Mouse (Mus musculus): ENCODE results near the gene Auts2. TPM values are rescaled to one million over a fixed set of nuclear protein-coding genes. Genes with fewer than 3 reads are reported as not detected.

The Auts2 gene
- polyA plus RNA-seq, 2 experiments, result 38.3 to 50.8 TPM

DNA sequence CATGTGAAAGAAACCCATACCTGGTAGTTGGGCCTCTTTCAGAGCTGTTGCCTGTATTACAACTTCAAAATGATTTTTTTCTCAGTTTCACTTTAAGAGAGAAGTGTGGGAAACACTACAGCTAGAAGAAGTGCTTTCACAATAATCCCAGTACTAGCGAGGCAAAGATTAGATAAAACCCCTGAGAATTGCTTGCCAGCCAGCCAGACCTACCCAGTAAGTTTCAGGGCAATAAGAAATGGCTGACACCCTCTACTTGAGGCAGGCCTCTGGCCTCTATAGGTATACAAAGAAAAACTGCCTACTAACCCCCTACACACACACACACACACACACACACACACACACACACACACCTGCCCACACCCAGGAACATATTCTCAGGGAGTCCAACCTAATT lies 630.2 kb downstream of the Auts2 start:
- H3K27ac ChIP-seq (replicated peaks; ENCODE audit: low read depth, low read length), result no peak overlapping the region
- H3K4me3 ChIP-seq (replicated peaks; ENCODE audit: low read length), result no peak overlapping the region
- no peaks in the 10 kb centered on the region for H3K36me3 ChIP-seq (ENCODE audit: control insufficient read depth, insufficient read depth, low read length)
- H3K4me2 ChIP-seq (replicated peaks; ENCODE audit: low read depth, low read length, severe bottlenecking), result no peak overlapping the region
- H3K27me3 ChIP-seq (ENCODE audit: control insufficient read depth, insufficient read depth, low read length), result no peaks in the 10 kb centered on the region
- 48% methylated on average over 1 of the region's 1 CpGs for WGBS
- no peaks in the 10 kb centered on the region for H3K9me3 ChIP-seq (ENCODE audit: control insufficient read depth, low read length)
- ATAC-seq (ENCODE audit: low FRiP score, low read depth), result no peak
- H3K4me1 ChIP-seq (ENCODE audit: control insufficient read depth, insufficient read depth, low read length), result peaks cover 3% of the 10 kb centered on the region; the same call in 1 of the 2 replicates
- no peak for TF ChIP-seq POLR2A (IDR thresholded peaks at IDR 0.05; ENCODE audit: borderline replicate concordance, extremely low read depth, insufficient read depth, insufficient read length)
- H3K9ac ChIP-seq (ENCODE audit: low read depth, low read length, severe bottlenecking), result no peak overlapping the region
- DNase-seq (ENCODE audit: low spot score), result no peak

DNA sequence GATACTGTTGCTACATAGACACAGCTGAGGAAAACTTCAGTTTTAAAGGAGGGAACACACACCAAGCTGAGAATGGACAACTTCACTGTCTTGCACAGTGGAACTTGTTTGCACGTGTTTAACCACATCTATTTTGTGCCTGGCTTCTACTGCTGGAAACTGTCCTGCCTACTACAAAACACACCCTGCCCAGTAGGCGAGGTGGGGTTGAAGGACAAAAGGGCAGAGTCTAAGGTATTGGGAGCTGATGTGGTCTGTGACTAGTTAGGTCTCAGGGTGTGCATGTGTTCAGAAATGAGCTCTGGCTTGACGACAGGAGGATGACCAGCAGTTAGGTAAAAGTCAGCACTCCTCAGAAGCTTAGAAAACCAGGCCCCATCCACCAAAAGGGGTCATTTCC lies 636.8 kb downstream of the Auts2 start:
- ATAC-seq (ENCODE audit: low FRiP score, low read depth), result no peak
- 83% methylated on average over 3 of the region's 3 CpGs for WGBS
- Histone ChIP-seq H3K9ac (ENCODE audit: low read depth, low read length, severe bottlenecking) (no peak overlapping the region), H3K36me3 (ENCODE audit: control insufficient read depth, insufficient read depth, low read length) (no peaks in the 10 kb centered on the region), H3K27me3 (ENCODE audit: control insufficient read depth, insufficient read depth, low read length) (no peaks in the 10 kb centered on the region), H3K4me3 (replicated peaks; ENCODE audit: low read length) (no peak overlapping the region), H3K27ac (replicated peaks; ENCODE audit: low read depth, low read length) (no peak overlapping the region), H3K4me2 (replicated peaks; ENCODE audit: low read depth, low read length, severe bottlenecking) (no peak overlapping the region), H3K4me1 (ENCODE audit: control insufficient read depth, insufficient read depth, low read length) (0 out of 2 replicates have a peak, but pooled peaks cover 2% of the 10 kb centered on the region), H3K9me3 (ENCODE audit: control insufficient read depth, low read length) (no peaks in the 10 kb centered on the region)
- no peak for DNase-seq (ENCODE audit: low spot score)
- TF ChIP-seq POLR2A (IDR thresholded peaks at IDR 0.05; ENCODE audit: borderline replicate concordance, extremely low read depth, insufficient read depth, insufficient read length), result no peak

DNA sequence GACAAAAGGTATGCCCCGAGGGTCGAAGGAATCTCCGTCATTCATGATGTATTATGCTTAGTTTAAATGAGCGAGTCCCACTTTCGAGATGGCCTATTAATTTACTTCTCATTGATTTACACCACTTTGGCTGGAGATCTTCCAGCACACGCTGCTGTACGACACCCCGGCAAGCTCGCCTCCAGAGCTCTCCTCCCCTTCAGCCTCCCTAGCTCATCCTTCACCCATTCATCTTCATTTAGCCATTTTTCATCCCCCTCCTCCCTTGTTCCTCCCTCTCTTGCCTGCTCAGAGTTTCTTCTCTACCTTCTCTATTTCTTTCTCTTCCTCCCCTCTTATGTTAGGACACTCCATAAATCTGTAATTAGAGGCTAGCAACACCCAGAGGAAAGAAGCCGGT lies 638.7 kb downstream of the Auts2 start:
- 38% methylated on average over 10 of the region's 10 CpGs for WGBS
- Histone ChIP-seq H3K4me1 (ENCODE audit: control insufficient read depth, insufficient read depth, low read length) (0 out of 2 replicates have a peak, but pooled peaks cover 2% of the 10 kb centered on the region), H3K27ac (replicated peaks; ENCODE audit: low read depth, low read length) (no peak overlapping the region), H3K9ac (ENCODE audit: low read depth, low read length, severe bottlenecking) (no peak overlapping the region), H3K36me3 (ENCODE audit: control insufficient read depth, insufficient read depth, low read length) (no peaks in the 10 kb centered on the region), H3K27me3 (ENCODE audit: control insufficient read depth, insufficient read depth, low read length) (no peaks in the 10 kb centered on the region), H3K9me3 (ENCODE audit: control insufficient read depth, low read length) (no peaks in the 10 kb centered on the region), H3K4me3 (replicated peaks; ENCODE audit: low read length) (no peak overlapping the region), H3K4me2 (replicated peaks; ENCODE audit: low read depth, low read length, severe bottlenecking) (no peak overlapping the region)
- DNase-seq (ENCODE audit: low spot score), result no peak
- no peak for TF ChIP-seq POLR2A (IDR thresholded peaks at IDR 0.05; ENCODE audit: borderline replicate concordance, extremely low read depth, insufficient read depth, insufficient read length)
- no peak for ATAC-seq (ENCODE audit: low FRiP score, low read depth)

DNA sequence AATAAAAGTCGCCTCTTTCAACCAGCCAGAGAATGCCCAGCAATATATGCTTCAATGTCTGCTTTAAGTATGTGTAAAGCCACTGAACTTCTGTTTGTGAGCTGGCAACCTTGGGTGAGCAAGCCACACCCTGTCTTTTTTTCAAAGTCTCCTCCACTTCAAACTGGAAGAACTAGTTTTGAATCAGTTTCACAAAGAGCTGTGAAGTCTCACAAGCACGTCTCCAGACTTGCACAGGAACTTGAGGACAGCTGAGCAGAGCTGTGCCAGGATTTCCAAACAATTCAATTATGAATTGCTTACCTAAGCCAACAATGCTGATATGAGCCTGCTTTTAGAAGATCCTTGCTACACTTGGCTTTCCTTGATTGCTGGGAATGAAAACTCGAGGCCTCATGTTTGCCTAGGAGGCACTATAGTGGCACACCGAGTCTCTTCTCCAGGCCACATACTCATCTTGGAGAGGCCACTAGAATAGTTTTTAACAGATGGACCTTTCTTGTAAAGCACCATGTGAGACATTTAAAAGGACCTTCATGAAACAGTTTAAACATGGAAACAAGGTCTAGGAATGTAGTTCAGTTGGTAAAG lies 645.0 kb downstream of the Auts2 start:
- H3K4me1 ChIP-seq (ENCODE audit: control insufficient read depth, insufficient read depth, low read length), result peaks cover 6% of the 10 kb centered on the region; the same call in 1 of the 2 replicates
- H3K27me3 ChIP-seq (ENCODE audit: control insufficient read depth, insufficient read depth, low read length), result no peaks in the 10 kb centered on the region
- no peaks in the 10 kb centered on the region for H3K9me3 ChIP-seq (ENCODE audit: control insufficient read depth, low read length)
- H3K4me3 ChIP-seq (replicated peaks; ENCODE audit: low read length), result no peak overlapping the region
- ATAC-seq (ENCODE audit: low FRiP score, low read depth) (no peak), DNase-seq (ENCODE audit: low spot score) (peak; percentile 38)
- no peak for TF ChIP-seq POLR2A (IDR thresholded peaks at IDR 0.05; ENCODE audit: borderline replicate concordance, extremely low read depth, insufficient read depth, insufficient read length)
- H3K36me3 ChIP-seq (ENCODE audit: control insufficient read depth, insufficient read depth, low read length), result no peaks in the 10 kb centered on the region
- H3K4me2 ChIP-seq (replicated peaks; ENCODE audit: low read depth, low read length, severe bottlenecking), result no peak overlapping the region
- no peak overlapping the region for H3K27ac ChIP-seq (replicated peaks; ENCODE audit: low read depth, low read length)
- no peak overlapping the region for H3K9ac ChIP-seq (ENCODE audit: low read depth, low read length, severe bottlenecking)
- 70% methylated on average over 4 of the region's 4 CpGs for WGBS

DNA sequence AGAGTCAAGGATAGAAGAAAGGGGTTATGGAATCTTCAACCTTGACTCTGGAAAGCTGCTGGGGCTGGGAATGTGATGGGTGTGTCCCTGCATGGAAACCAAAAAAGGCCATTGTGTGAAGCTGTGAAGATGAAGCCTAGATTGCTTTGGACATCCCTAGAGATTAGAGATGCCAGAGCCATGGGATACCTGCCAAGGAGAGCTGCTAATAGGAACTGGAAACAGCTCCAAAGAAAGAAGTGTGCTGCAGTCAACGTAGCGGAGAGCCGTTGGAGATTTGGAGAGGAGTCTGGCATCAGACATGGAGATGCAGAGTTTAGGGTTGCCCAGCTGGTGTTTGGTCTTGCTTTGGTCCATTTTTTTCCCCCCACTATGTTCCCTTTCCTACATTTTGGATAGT lies 656.5 kb downstream of the Auts2 start:
- no peak overlapping the region for H3K4me2 ChIP-seq (replicated peaks; ENCODE audit: low read depth, low read length, severe bottlenecking)
- ATAC-seq (ENCODE audit: low FRiP score, low read depth), result no peak
- DNase-seq (ENCODE audit: low spot score), result no peak
- H3K4me3 ChIP-seq (replicated peaks; ENCODE audit: low read length), result no peak overlapping the region
- no peaks in the 10 kb centered on the region for H3K27me3 ChIP-seq (ENCODE audit: control insufficient read depth, insufficient read depth, low read length)
- WGBS, result 89% methylated on average over 3 of the region's 3 CpGs
- H3K36me3 ChIP-seq (ENCODE audit: control insufficient read depth, insufficient read depth, low read length), result no peaks in the 10 kb centered on the region
- H3K4me1 ChIP-seq (ENCODE audit: control insufficient read depth, insufficient read depth, low read length), result peaks cover 5% of the 10 kb centered on the region; the same call in 1 of the 2 replicates
- H3K9me3 ChIP-seq (ENCODE audit: control insufficient read depth, low read length), result no peaks in the 10 kb centered on the region
- TF ChIP-seq POLR2A (IDR thresholded peaks at IDR 0.05; ENCODE audit: borderline replicate concordance, extremely low read depth, insufficient read depth, insufficient read length), result no peak
- H3K9ac ChIP-seq (ENCODE audit: low read depth, low read length, severe bottlenecking), result no peak overlapping the region
- no peak overlapping the region for H3K27ac ChIP-seq (replicated peaks; ENCODE audit: low read depth, low read length)

Data from limb, embryonic 14.5 days (tissue).